Mouse (Mus musculus) erythroblast, adult 5-6 weeks (primary cell): Measurements from ENCODE around the gene Cpsf6. TPM values are rescaled to one million over a fixed set of nuclear protein-coding genes. Genes with fewer than 3 reads are reported as not detected.

Experiments
- total RNA-seq, 2 experiments: library from RNA; stranded (forward) in 1 of 2; stranded (reverse) in 1 of 2; fragments of 150-400 nt in 1 of 2; fragments of 200-764, 138-1000 nt in 1 of 2; gene quantifications; 2 replicates each; pipeline versions ENCODE4 v1.2.3 to v1.2.4; 2015 to 2017; ENCODE audit warnings: low replicate concordance in 2 of 2

The Cpsf6 gene
- total RNA-seq, 2 experiments from 2014 or later = 36.5 to 47.7 TPM

Other genes starting within 250 kb of the Cpsf6 start
- 23.4 and 34.3 TPM in 2 replicates for gene Frs2, start 231.5 kb downstream of the Cpsf6 start, total RNA-seq (2015; ENCODE audit: low replicate concordance)
- gene Frs2, start 231.5 kb downstream of the Cpsf6 start, total RNA-seq (2017; ENCODE audit: low replicate concordance) = 24.2 and 34.2 TPM in 2 replicates
- 25.9 and 28.6 TPM in 2 replicates for gene Yeats4, start 155.5 kb downstream of the Cpsf6 start, total RNA-seq (2015; ENCODE audit: low replicate concordance)
- 25.0 and 51.6 TPM in 2 replicates for gene Yeats4, start 155.5 kb downstream of the Cpsf6 start, total RNA-seq (2017; ENCODE audit: low replicate concordance)
- not detected in 2 replicates for gene 9530003J23Rik, start 141.3 kb downstream of the Cpsf6 start, total RNA-seq (2015; ENCODE audit: low replicate concordance)
- gene 9530003J23Rik, start 141.3 kb downstream of the Cpsf6 start, total RNA-seq (2017; ENCODE audit: low replicate concordance) = 0.56 TPM in 1 of 2 replicates, not detected in the other
- 2,691 and 2,758 TPM in 2 replicates for gene Lyz2, start 97.7 kb downstream of the Cpsf6 start, total RNA-seq (2015; ENCODE audit: low replicate concordance)
- gene Lyz2, start 97.7 kb downstream of the Cpsf6 start, total RNA-seq (2017; ENCODE audit: low replicate concordance) = 1,711 and 2,049 TPM in 2 replicates
- gene Lyz1, start 87.1 kb downstream of the Cpsf6 start, total RNA-seq (2015; ENCODE audit: low replicate concordance) = 2.7 and 4.0 TPM in 2 replicates
- 1.1 TPM in 1 of 2 replicates, not detected in the other for gene Lyz1, start 87.1 kb downstream of the Cpsf6 start, total RNA-seq (2017; ENCODE audit: low replicate concordance)
- gene Cpm, start 249.5 kb upstream of the Cpsf6 start, total RNA-seq (2015; ENCODE audit: low replicate concordance) = 0.63 TPM in 1 of 2 replicates, not detected in the other
- 0.60 TPM in 1 of 2 replicates, not detected in the other for gene Cpm, start 249.5 kb upstream of the Cpsf6 start, total RNA-seq (2017; ENCODE audit: low replicate concordance)